Mouse (Mus musculus) myocyte (in vitro differentiated cells): ENCODE measurements around the gene Tspan18.

Source experiments
- E2F4 ChIP-seq: IDR thresholded peaks from one replicate; pipeline ENCODE4 v1.6.1; 2011; ENCODE audit warnings: mild to moderate bottlenecking, control low read depth, moderate library complexity; ENCODE audit not compliant: insufficient read depth
- MAX ChIP-seq: IDR thresholded peaks from one replicate; pipeline ENCODE4 v1.6.1; 2011; ENCODE audit warnings: low read depth, mild to moderate bottlenecking, control low read depth
- MYOD1 ChIP-seq, 3 experiments: IDR thresholded peaks; one replicate each; pipeline ENCODE4 v1.6.1; 2011; ENCODE audit warnings: control low read depth in 2 of 3, low read depth in 2 of 3, mild to moderate bottlenecking in 2 of 3, moderate library complexity in 1 of 3; ENCODE audit not compliant: insufficient read length in 2 of 3, control insufficient read depth in 1 of 3
- POLR2A ChIP-seq: IDR thresholded peaks from one replicate; pipeline ENCODE4 v1.6.1; 2011; ENCODE audit warnings: low read depth, mild to moderate bottlenecking, control low read depth, moderate library complexity; ENCODE audit not compliant: insufficient read length
- POLR2AphosphoS2 ChIP-seq: IDR thresholded peaks from one replicate; pipeline ENCODE4 v1.6.1; 2011; ENCODE audit warnings: low read depth, control low read depth; ENCODE audit not compliant: insufficient read length
- REST ChIP-seq: IDR thresholded peaks from one replicate; pipeline ENCODE4 v1.6.1; 2011; ENCODE audit warnings: mild to moderate bottlenecking, control low read depth, moderate library complexity; ENCODE audit not compliant: insufficient read depth, insufficient read length
- TCF12 ChIP-seq: IDR thresholded peaks from one replicate; pipeline ENCODE4 v1.6.1; 2011; ENCODE audit warnings: mild to moderate bottlenecking, control low read depth; ENCODE audit not compliant: poor library complexity, insufficient read depth, severe bottlenecking
- TCF3 ChIP-seq: IDR thresholded peaks from one replicate; pipeline ENCODE4 v1.6.1; 2011; ENCODE audit warnings: low read depth, control low read depth; ENCODE audit not compliant: insufficient read length
- USF1 ChIP-seq: IDR thresholded peaks from one replicate; pipeline ENCODE4 v1.6.1; 2011; ENCODE audit warnings: low read depth, mild to moderate bottlenecking, control low read depth, moderate library complexity

GRCm38 (mm10) chr2:93357391-93357790 lies 23.1 kb upstream of the Tspan18 start:
- TF ChIP-seq POLR2A, result no peak
- TF ChIP-seq POLR2AphosphoS2, result no peak
- no peak for TF ChIP-seq E2F4
- no peak for TF ChIP-seq REST
- no peak for TF ChIP-seq TCF12
- no peak for TF ChIP-seq USF1
- TF ChIP-seq MAX, result no peak
- TF ChIP-seq MYOD1 (IDR thresholded peaks at IDR 0.05; ENCODE audit: control insufficient read depth in 1 of 3, insufficient read length in 2 of 3, low read depth in 2 of 3), result no peak
- TF ChIP-seq TCF3, result no peak
